In the genomic region with DNA sequence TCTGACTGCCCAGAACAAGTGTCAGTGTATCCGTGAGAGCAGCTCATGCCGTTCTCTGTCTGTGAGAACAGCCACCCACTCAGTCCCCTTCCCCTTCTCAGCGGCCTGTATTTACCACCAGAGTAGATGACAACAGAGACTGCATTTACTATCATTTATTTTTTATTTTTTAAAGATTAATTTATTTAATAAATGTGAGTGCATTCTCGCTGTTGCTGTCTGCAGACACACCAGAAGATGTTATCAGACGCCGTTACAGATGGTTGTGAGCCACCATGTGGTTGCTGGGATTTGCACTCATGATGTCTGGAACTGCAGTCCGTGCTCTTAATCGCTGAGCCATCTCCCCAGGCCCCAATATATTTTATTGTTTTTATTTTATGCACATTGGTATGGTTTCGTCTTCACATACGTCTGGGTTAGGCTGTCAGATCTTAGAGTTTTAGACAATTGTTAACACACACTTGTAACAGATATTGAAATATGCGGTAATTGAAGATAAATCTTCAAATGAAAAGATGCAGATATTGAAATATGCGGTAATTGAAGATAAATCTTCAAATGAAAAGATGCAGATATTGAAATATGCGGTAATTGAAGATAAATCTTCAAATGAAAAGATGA, we compare ENCODE assay signal across 12 mouse cellular contexts. TPM values are rescaled to one million over a fixed set of nuclear protein-coding genes. Genes with fewer than 3 reads are reported as not detected.
DNase-seq lines count a peak whose midpoint lies in the region; ATAC-seq and TF ChIP-seq lines count a peak whose summit lies in the region.
"Not testable (repeated sequence)": the region's sequence is repeated elsewhere in the genome, so short reads cannot be mapped to it uniquely, and the experiment has no call there.
"Had no signal": no experiment of that assay in that cellular context is flagged by ENCODE, and none has a peak within 500 bp of the region (broad histone marks: within the 10 kb centered on the region; RNA-seq: fewer than 3 reads in every experiment).

No protein-coding gene starts in this region.

- H3K27me3 ChIP-seq in hindbrain, embryonic 14.5 days (ENCODE audit: control insufficient read depth, insufficient read depth, low read length); spleen, adult 2 months (ENCODE audit: control insufficient read depth, insufficient read depth, low read length): not testable (repeated sequence)

- peak overlapping the region; percentile 49 for H3K4me3 ChIP-seq in bone marrow, adult 2 months (replicated peaks; ENCODE audit: control insufficient read depth, low read depth, low read length)
- H3K4me3 ChIP-seq in hindbrain, embryonic 14.5 days (replicated peaks; ENCODE audit: low read length): not testable (repeated sequence)
- peak overlapping the region; percentile 62 for H3K4me3 ChIP-seq in spleen, adult 2 months (ENCODE audit: extremely low read depth, insufficient read depth, insufficient read length)

- not testable (repeated sequence) for H3K4me2 ChIP-seq in hindbrain, embryonic 14.5 days (replicated peaks)

- intact Hi-C loops in left cerebral cortex, postnatal 36 days (cut with DNase I): not testable (repeated sequence)

- H3K36me3 ChIP-seq in hindbrain, embryonic 14.5 days (replicated peaks; ENCODE audit: control insufficient read depth, insufficient read depth); spleen, adult 2 months (ENCODE audit: control insufficient read depth, insufficient read depth, low read length): not testable (repeated sequence)

- not testable (repeated sequence) for H3K9ac ChIP-seq in hindbrain, embryonic 14.5 days

- not testable (repeated sequence) for H3K9me3 ChIP-seq in hindbrain, embryonic 14.5 days (ENCODE audit: control insufficient read depth, low read length)

- not testable (repeated sequence) for TF ChIP-seq CTCF in bone marrow, adult 2 months (IDR thresholded peaks at IDR 0.05; ENCODE audit: control insufficient read depth, insufficient read depth, low read length); spleen, adult 2 months (IDR thresholded peaks at IDR 0.05; ENCODE audit: extremely low read depth, insufficient read depth, insufficient read length, insufficient replicate concordance)

- H3K27ac ChIP-seq in bone marrow, adult 2 months (ENCODE audit: control insufficient read depth, insufficient read depth, low read depth, low read length, poor library complexity): not testable (repeated sequence)
- H3K27ac ChIP-seq in hindbrain, embryonic 14.5 days: peak overlapping the region; percentile 16; the same call in 1 of the 2 replicates
- H3K27ac ChIP-seq in spleen, adult 2 months (ENCODE audit: insufficient read depth, low read length): peak overlapping the region; percentile 50; the same call in 1 of the 2 replicates

- ATAC-seq in CD4-positive, CD25-positive, alpha-beta regulatory T cell, adult 4 months: peak; percentile 40
- ATAC-seq in hindbrain, embryonic 14.5 days (ENCODE audit: low FRiP score): not testable (repeated sequence)

- TF ChIP-seq POLR2A in bone marrow, adult 2 months (IDR thresholded peaks at IDR 0.05; ENCODE audit: borderline replicate concordance, control insufficient read depth, low read depth, low read length); spleen, adult 2 months (IDR thresholded peaks at IDR 0.05; ENCODE audit: low read depth, low read length): not testable (repeated sequence)

- DNase-seq in frontal cortex, postnatal 14 days (ENCODE audit: low spot score in 2 of 2): peak; percentile 29 to 38
- not testable (repeated sequence) for DNase-seq in hindbrain, embryonic 14.5 days (ENCODE audit: low spot score)
- peak; percentile 80 for DNase-seq in layer of hippocampus, adult 9-11 months
- peak; percentile 22 to 34 for DNase-seq in left cerebral cortex, postnatal 36 days (ENCODE audit: low spot score in 2 of 2)
- peak in 1 of 2 experiments; percentile 55 for DNase-seq in spleen, adult 2 months (ENCODE audit: low read depth in 1 of 2, low spot score in 2 of 2)
- peak; percentile 55 for DNase-seq in thymus, postnatal 25 days

- WGBS in bone marrow, adult 2 months: 62% methylated on average over 13 of the region's 13 CpGs
- WGBS in hindbrain, embryonic 14.5 days: 78% methylated on average over 13 of the region's 13 CpGs
- 42% methylated on average over 13 of the region's 13 CpGs for WGBS in spleen, adult 2 months

- H3K4me1 ChIP-seq in bone marrow, adult 2 months (ENCODE audit: control insufficient read depth, insufficient read depth, low read length); hindbrain, embryonic 14.5 days (replicated peaks; ENCODE audit: control insufficient read depth, insufficient read depth, low read length); spleen, adult 2 months (ENCODE audit: control insufficient read depth, insufficient read depth, insufficient read length): not testable (repeated sequence)

RNA-seq across cellular contexts. Expression of a gene that starts 11.5 kb away (rescaled TPM):
- polyA plus RNA-seq in CD4-positive, CD25-positive, alpha-beta regulatory T cell, adult 4 months (2017; shearing (Covaris generic)): under 1 TPM; 0.26 to 0.47 TPM
- polyA plus RNA-seq in bone marrow, adult 2 months (2011; ENCODE audit: insufficient read depth, insufficient read length, low replicate concordance, missing spikeins): 0.74 and 1.1 TPM in 2 replicates
- 0.56 and 0.85 TPM in 2 replicates for polyA plus RNA-seq in hindbrain, embryonic 14.5 days (2014; fragmentation: Nextera tagmentation; extraction: Ambion mirVana)
- 1 to 10 TPM; 2.3 to 3.1 TPM for total RNA-seq in left cerebral cortex, postnatal 36 days (2021)
- 0.49 and 0.67 TPM in 2 replicates for polyA plus RNA-seq in spleen, adult 2 months (2012; rRNA removed)
- total RNA-seq: gastrocnemius, adult 18-20 months; hematopoietic stem cell, adult 5-6 weeks had no signal
- polyA plus RNA-seq: intestine, postnatal 0 days; myocyte had no signal
